Mouse (Mus musculus) cerebellum, postnatal 36 days (tissue): Measurements from ENCODE around the gene Mtmr1.
"Not testable (repeated sequence)": the region's sequence is repeated elsewhere in the genome, so short reads cannot be mapped to it uniquely, and the experiment has no call there.

ENCODE experiments used
- DNase-seq, 2 experiments: peaks; one replicate each; pipeline ENCODE4 v3.0.0; 2021 to 2022; ENCODE audit warnings: mixed read lengths in 2 of 2

Gene Mtmr1

DNA sequence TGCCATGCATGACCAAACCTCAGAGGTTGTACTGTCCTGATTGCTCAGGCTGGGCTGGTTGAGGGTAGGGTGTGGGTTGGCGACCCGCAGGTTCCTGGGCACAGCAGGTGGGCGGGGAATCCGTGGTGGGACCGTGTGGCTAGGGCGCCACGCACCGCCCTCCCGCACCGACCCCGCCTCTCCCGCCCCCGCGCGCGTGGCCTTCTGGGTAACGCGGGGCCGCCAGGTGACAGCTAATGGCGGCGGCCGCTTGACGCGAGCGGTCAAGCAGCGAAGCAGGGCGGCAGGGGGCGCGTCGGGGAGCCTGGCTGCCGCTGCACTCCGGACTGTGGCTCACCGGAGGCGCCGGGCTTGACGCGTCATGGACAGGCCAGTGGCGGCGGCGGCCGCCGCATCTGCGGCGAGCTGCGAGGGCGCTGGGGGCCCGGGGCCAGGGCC is at the start of gene Mtmr1:
TSS of gene Mtmr1 (plus strand) at position 207 of the 438 bp plus-strand sequence.
- peak; percentile 79 to 85 for DNase-seq

DNA sequence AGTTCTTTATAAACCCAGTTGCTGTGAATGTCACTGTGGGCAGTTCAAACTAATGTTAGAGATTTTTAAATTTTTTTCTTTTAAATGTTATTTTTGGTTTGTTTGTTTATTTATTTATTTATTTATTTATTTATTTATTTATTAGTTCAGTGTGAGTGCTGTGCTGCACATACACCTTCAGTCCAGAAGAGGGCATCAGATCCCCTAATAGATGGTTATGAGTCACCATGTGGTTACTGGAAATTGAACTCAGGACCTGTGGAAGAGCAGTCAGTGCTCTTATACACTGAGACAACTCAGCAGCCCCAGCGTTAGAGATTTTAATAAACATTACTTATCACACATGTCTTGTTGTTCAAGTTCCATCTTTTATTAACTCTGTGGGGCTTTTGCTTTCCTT is 12.5 kb upstream of the Mtmr1 start:
- DNase-seq, result no peak

DNA sequence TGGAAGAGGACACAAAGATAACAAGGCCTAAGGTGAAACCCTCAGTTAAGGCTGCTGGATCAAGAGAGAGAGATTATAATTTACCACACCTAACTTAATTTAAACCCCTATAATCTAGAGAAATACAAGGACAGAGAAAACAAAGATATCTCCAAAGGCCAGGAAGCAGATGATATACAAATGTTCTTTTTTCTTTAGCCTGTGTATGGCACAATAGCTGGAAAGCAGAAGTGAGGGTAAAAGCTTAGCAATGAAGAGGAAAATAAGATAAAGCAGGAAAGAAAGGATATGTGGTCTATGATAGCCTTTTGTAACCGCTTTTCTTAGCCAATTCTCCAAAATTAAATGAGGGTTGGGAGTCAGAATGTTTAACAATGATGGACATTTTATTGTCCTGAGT is 9.2 kb upstream of the Mtmr1 start:
- DNase-seq, result no peak

DNA sequence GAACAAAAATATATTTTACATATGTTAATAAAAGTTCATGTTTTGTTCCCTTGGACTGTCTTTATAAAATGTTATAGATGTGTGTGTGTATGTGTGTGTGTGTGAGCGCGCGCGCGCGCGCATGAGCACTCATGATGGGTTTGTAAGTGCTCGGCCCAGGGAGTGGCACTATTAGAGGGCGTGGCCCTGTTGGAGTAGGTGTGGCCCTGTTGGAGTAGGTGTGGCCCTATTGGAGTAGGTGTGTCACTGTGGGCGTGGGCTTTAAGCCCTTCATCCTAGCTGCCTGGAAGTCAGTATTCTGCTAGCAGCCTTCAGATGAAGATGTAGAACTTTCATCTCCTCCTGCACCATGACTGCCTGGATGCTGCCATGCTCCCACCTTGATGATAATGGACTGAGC is 2.8 kb upstream of the Mtmr1 start:
- not testable (repeated sequence) for DNase-seq

DNA sequence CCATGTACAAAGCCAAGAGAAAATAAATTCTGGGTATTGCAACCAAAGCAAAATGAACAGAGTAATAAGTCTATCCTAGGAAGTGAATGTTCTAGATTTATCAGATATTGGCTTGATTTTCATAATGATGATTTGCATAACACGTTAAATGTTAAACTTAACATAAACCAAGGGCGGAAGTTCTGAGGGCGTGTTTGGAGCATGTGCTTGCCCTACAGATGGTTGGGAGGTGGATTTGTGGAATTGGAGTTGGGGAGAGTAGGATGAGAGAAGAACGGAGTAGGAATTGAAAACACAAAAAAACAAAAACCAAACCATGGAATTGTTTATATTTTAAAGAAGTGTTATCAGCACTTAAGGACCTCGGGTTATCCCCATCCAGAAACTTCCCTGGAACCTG is 498 bp upstream of the Mtmr1 start:
- no peak for DNase-seq

DNA sequence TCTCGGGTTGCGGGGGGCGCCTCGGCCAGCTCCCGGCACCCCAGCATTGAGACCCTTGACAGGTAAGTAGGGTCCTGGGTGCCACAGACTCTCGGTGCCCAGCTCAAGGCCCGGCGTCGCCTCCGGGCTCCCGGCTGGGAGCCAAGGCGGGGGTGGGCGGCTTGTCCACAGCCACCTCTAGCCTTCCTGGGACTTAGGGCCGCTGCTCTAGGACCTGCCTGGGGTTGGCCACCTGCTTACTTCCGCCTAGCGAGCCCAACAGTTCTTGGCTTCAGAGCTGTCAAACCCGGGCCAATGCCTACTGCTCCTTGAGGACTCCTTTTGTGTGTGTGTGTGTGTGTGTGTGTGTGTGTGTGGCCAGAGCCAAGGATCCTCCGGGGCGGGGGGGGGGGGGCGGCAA is 451 bp downstream of the Mtmr1 start:
- peak; percentile 43 to 49 for DNase-seq

DNA sequence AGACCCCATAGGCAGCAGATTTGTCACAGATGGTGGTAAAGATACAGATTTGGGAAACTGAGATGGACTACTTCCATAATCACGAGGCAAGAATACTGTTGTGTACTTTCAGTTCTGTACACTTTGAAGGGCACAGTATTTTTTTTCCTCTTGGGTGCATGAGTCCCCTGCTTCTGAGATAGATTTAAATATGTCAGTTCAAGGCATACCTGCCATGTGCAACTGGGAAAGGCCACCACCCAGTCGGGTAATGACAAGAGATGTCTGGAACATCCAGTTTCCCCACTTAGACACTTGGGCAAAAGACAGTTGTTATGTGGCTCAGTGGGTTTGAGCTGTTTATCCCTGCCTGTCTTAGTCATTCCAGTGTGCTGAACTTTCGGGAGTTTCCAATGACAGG is 950 bp downstream of the Mtmr1 start:
- no peak for DNase-seq

DNA sequence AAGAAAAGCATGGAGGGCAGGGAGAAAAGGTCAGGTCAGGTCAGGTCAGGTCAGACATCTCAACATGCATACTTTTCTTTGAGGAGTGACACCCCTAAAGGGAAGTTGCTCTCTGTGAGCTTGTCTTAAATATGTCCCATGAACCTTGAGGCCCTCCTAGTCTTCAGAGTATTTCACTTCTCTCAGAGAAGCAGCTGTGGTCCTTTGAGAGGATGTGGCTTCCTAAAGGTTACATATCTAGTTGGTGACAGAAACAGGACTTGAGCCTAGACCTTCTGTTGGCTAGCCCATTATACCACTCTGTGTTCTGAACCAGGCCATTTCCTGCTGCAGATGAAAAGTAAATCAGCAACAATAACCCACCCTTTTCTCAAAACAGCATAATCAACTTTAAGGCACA is 2.4 kb downstream of the Mtmr1 start:
- no peak for DNase-seq

DNA sequence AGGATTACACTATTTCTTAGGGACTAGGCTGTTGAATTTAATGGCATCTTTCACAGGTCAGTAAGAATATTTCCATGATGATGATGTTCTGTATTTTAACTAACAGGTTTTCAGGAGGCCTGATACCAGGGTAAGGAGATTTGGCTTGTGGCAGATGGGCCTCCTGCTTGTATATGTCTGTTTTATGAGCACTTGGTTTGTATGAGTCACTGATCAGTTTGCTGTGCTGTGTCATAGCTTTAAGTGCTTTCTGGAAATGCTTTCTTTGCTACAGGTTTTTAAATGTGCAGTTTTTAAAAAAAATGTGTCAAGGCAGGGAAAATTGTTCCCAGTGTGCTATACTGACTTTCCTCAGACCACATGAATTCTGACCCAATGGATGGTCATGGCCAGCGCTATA is 12.2 kb downstream of the Mtmr1 start:
- no peak for DNase-seq

DNA sequence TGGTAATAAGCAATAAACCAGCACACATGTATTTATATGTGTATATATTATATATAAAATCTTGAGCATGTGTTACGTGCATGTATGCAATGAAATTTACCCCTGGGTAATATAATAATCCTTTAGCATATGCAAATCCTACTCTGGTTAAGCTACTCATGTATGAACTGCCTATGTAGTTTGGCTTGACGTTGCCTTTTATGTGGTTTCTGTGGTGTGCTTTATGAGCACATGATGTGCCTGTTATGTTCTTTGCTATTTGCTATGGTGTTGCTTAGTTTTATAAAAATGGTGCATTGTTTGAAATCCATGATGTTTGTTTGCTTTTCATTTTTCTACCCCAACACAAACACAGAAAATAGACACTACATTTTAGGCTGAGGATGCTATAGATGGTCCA is 13.9 kb downstream of the Mtmr1 start:
- DNase-seq, result no peak

DNA sequence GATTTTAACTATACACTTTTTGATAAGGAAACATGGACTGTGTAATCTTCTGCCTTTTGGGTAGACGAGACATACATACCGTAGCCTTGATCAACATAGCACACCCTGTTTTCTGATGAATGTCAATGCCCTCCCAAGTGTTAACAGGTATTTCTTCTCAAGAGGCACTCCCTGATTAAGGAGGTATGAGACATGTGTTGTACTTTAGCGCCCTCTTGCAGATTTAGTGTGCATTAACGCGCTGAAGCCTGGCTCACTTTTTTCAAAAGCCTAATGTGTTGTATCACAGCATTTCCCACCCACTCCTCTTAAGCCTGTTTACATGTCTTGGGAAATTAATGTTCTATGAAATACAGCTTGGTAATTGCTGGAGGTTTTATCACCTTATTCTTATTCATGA is 17.0 kb downstream of the Mtmr1 start:
- DNase-seq, result peak; percentile 18 to 31

DNA sequence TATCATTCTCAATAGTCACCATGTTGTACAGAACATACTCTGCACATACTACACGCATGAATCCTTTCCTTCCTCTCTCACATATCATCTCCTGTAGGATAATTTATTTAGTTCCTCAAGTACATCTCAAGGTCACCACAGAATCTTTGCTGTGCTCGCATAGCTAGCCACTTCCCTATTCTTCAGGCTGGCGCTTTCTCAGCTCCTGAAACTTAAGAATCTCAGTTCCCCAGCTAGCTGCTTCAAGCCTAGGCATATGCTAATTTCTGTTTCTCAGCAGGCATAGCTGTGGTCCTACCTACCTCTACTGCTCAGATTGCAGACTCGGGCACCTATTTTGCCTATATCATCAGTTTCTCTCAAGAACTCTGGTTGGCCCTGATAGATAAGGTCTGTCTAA is 31.8 kb downstream of the Mtmr1 start:
- no peak for DNase-seq

DNA sequence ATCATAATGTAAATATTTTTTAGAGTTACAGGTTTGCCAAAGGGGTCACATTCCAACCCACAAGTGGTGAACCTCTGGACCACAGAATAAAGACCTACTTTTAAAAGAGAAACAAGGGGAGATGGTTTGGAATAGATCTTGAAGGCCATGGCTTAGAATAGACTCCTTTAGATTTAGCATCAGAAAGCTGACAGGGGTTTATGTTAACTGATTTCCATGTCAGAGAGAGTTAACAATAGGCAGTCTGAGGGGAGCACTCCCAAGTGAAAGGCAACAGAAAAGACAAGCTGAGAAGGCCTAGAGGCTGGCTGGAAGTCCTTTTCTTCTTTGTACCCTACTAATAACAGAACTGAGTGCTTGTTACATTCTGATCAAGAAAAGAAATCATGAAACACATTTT is 41.7 kb downstream of the Mtmr1 start:
- no peak for DNase-seq

DNA sequence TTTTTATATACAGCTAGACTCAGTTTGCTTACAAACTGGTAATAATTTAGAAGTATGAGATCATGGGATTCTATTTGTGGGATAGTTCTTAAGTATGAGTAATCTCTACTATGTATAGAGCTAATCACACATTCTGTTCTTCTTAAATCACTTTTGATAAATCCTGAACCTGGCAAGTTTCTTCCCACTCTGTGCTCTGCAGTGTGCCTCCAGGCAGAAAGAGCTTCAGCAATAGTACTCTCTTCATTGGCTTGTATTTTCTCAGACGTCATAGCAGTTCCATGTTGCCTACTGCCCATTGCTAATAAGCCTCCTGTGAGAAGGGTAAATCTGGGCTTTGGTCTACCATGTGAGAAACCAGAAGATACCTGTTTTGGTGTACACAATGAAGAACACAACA is 43.8 kb downstream of the Mtmr1 start:
- no peak for DNase-seq

DNA sequence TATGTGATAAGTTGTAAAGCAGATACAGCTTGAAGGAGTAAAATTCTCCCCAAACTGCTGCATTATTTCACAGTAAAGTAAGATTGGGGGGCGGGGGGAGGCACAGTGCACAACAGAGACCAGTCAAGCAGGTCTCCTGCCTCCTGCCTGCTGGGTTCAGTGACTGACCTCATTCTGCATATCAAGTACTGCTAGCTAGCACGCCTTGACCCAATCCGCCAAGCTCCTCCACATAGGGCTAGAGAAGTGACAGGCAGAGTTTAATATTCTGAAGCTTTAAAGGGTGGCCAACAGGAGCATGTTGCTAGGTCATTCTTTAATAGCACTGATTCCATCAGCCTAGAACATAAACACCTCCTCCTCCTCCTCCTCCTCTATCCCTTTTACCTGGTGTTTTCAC is 48.2 kb downstream of the Mtmr1 start:
- no peak for DNase-seq

DNA sequence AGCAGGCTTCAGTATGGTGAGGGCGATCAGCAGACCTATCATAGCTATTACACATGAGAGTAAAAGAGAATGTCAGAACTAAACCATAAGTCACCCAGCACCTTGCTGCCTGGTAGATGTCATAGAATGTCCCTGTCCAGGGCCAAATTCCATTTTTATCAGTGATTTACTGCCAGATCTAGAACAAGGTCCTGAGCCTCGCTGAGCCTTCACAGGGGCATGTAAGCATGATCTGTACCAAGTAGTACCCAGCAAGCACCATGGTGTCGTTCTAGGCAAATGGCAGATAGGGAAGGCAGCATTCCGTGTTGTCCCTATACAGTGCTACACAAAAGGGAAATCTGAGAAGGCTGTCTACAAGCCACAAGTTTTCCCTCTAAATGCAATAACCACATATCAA is 49.1 kb downstream of the Mtmr1 start:
- no peak for DNase-seq

DNA sequence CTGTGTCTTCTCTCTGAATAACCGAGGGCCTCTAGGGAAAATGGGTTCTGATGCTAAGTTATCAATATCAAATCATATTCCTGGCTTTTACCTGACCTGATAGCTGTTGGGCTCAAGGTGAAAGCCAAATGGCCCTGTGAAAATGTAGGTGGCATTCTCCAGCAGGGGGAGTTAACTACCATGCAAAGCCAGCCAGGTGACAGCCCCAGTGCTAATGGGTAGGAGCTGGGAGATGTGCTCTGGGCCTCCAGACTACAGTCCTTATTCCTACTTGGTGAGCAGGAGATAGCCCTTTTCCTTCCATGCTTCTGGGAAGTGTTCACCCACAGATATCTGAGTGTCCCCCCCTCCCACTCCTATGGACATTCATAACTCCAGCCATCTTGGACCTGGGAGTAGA is 60.3 kb downstream of the Mtmr1 start:
- DNase-seq, result no peak

DNA sequence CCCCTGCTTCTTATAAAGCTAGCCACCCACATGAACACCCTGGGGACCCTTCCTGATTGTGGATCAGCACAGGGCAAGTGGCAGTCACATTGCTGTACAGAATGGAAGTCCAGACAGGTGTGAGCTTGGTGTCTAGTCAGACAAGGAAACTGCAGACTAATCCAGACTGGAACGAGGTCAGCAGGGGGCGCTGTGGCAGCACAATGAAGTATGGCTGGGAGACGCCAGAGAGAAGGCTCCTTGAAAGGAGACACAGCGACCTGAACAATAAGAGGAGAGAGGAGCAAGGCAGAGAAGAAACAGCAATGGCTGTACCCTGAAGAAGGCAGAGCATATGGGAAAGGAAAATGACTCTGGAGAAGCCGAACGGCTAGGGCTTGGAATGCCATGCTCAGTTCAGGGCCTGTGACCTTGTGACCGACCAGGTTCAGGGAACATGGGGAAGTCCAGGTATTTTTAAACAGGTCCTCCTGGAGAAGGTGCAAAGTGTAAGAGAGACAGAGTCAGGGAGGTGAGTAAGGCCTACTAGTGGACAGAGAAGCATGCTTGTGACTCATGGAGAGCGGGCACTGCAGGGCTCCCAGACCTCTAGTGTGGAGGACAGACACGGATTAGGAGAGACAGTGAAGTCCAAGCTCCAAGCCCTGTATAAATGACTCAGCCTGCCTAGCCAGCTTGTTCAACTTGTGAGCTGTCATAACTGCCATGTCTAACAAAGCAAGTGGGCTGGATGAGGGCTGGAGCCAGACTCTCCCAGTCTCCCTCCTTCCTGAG is 61.4 kb downstream of the Mtmr1 start:
- DNase-seq, result peak; percentile 82

DNA sequence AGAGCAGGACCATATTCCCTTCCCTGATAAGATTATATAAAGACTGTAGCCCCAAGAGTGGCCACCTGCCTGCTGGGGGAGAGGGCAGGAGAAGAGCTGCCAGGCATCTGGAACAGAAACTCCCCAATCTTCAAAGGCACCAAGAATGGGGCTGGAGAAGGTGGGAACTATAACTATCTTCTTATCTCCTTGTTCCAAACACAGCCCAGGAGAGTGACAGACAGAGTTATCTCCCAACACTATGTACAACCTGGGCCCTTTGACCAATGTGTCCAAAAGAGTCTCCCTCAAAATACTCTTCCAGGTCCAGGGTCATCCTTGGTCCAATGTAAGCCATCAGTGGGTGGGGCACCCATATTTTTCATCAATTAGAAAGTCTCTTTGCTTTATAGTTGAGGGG is 62.9 kb downstream of the Mtmr1 start:
- no peak for DNase-seq

DNA sequence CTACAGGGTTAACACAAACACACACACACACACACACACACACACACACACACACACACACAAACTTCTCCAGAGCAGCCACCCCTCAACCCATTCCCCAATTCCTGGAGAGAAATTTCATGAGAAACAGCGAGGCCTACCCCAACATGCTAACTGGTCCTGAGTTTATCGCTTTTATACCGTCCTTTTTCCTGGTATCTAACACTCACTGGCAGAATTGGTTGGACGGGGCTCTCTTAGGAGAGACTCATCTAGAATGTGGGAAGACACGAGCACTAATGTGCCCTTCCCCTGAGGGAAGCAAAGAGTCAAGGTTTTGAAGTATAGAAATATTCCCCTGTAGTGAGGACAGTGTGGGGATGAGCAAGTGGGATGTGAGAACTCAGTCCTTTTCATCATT is 66.3 kb downstream of the Mtmr1 start:
- DNase-seq, result no peak

DNA sequence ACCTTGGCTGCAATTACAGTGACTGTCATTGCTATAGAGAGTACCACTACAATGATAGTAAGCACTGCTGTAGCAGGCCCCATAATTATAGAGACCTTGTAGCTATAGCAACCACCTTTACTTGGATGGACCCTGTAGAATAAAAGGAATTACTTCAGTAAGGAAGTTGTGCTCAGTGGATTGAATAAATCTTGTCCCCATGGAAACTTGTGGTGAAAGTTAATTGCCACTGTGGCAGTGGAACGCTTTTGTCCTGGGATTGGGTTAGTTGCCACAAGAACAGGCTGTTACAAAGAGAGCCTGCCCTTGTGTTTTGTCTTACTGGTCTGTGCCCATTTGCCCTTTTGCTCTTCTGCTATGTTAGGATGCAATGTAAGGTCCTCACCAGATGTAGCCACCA is 69.9 kb downstream of the Mtmr1 start:
- DNase-seq, result no peak

DNA sequence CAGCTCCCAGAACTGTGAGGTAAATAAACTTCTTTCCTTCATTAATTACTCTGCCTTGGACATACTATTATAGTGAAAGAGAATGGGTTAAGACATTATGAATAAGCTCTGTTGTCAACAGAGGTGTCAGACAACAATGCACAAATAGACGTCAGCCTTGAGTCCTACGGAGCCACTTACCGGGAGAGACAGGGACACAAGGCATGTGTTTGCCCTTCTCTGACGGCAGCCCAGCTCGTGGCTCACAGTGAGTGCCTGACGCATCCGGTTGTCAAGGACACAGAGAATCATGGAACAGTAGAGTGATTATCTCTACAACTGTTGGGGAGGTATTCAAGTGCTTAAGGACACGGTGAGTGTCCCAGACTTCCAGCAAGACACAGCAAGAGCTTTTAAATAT is 70.3 kb downstream of the Mtmr1 start:
- DNase-seq, result no peak

DNA sequence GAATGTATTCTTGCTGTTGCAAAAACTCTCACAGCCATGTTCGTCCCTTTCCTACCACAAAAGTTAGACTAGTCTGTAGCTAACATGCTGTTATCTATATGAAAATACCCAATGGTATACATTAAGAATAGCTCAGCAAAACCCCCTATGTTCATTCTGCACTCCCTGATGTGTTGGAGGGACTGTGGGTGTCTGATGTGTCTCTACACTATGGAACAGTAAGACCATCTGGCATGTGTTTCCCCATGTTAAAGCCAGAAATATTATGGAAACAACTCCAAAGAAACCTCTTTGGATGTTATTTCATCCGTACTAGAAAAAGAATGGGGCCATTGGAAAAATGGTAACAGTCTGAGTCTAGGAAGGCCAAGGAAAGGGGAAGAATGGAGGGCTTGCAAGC is 71.0 kb downstream of the Mtmr1 start:
- DNase-seq, result no peak

DNA sequence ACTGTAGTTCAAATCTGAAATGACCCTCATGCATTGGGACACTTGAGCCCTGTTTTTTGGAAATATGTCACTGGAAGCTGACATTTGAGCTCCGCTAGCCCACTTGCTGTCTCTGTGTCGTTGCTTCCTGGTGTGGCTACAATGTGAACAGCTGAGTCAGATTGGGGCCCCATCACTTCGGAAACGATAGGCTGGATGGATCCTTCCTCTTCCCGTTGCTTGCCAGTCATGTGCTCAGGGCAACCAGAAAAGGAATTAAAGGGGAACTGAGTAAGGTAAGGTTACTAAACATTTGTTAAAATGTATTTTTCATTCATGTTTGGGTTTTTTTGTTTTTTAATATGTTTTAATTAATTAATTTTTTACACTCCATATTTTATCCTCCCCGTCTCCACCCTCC is 74.9 kb downstream of the Mtmr1 start:
- no peak for DNase-seq

DNA sequence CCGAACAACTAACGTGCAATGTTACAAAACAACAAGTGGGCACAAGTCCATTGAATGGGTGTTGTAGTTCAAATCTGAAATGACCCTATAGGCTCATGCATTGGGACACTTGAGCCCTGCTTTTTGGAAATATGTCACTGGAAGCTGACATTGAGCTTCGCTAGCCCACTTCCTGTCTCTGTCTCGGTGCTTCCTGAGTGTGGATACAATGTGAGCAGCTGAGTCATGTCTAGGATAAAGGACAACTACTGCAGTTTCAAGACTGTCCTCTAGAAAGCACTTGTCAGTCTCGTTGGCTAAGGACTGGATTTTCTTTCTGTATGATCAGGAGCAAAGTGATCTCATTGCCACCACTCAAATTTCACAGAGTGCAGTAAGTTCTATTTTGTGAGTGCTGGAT is 78.4 kb downstream of the Mtmr1 start:
- DNase-seq, result no peak
